Mouse (Mus musculus): ENCODE results near the gene Pam.
A peak's percentile ranks its signal among the peaks of the same experiment; 100 is the strongest.
"Not testable (repeated sequence)": the region's sequence is repeated elsewhere in the genome, so short reads cannot be mapped to it uniquely, and the experiment has no call there.

The Pam gene

GRCm38 (mm10) chr1:98029025-98029424, 66.4 kb downstream of the Pam start:
- DNase-seq = no peak

GRCm38 (mm10) chr1:98028468-98028867, 67.0 kb downstream of the Pam start:
- DNase-seq = no peak

DNA sequence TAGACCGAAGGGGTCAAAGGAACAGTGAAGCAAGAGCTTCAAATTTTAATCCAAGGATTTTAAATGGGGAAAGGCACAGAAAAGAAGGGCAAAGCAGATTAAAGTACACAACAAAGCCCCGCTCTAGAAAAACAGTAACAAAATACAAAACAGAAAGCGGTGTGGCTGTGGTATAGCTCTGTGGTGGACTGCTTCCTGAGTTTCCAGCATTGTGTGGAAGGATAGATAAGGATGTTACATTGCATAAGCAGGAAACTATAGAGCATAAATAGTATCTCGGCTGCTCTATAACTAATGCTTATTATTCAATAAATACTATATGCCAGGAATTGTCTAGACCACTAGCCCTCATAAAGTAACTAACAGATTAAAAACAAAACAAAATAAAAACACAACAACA, 67.5 kb downstream of the Pam start:
- DNase-seq = no peak

- DNase-seq = no peak
Observed at GRCm38 (mm10) chr1:98025924-98026640, 69.4 kb downstream of the Pam start.

- DNase-seq = no peak
Observed at GRCm38 (mm10) chr1:98023866-98024265, 71.6 kb downstream of the Pam start.

- no peak for DNase-seq
Observed at GRCm38 (mm10) chr1:98018987-98019386, 76.5 kb downstream of the Pam start.

- DNase-seq = no peak
Observed at GRCm38 (mm10) chr1:98016004-98016848, 79.2 kb downstream of the Pam start.

GRCm38 (mm10) chr1:98015564-98015963, 79.9 kb downstream of the Pam start:
- DNase-seq = no peak

GRCm38 (mm10) chr1:98002561-98003425, 92.7 kb downstream of the Pam start:
- DNase-seq = no peak

GRCm38 (mm10) chr1:97999465-97999864, 96.0 kb downstream of the Pam start:
- no peak for DNase-seq

DNA sequence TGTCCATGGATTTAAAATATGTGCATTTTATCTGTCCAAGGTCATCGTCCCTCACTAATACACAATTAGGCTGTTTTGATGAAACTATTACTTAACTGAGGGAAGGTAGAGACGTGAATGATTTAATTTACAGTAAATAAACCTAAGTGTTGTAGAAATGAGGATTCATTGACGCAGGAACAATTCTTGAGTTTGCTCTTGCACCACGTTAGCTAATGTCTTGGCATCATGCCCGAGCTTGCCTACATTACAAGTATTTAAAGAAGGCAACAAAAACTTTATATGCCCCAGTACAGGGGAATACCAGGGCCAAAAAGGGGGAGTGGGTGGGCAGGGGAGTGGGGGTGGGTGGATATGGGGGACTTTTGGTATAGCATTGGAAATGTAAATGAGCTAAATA, 96.5 kb downstream of the Pam start:
- DNase-seq = not testable (repeated sequence)

GRCm38 (mm10) chr1:97997088-97997487, 98.4 kb downstream of the Pam start:
- DNase-seq = no peak

GRCm38 (mm10) chr1:97991976-97992375, 103.5 kb downstream of the Pam start:
- DNase-seq = no peak

GRCm38 (mm10) chr1:97983189-97983588, 112.3 kb downstream of the Pam start:
- no peak for DNase-seq

DNA sequence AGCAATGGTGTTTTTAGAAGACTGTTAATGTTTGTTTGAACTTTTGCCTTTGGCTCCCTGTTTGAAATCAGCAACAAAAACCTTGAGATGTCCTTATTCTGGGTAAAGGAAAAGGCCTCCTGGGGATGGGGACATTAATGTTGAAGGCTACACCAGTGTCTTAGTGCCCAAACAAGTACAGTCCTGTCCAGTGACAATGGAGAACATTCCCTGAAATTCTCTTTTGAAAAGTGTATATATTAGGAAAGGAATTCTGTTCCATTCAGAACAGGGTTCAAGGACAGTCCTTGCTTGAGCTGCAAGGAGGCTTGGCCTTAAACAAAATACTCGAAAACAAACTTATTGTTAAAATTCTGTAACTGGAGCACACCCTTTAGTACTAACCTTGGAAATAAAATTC, 116.0 kb downstream of the Pam start:
- no peak for DNase-seq

DNA sequence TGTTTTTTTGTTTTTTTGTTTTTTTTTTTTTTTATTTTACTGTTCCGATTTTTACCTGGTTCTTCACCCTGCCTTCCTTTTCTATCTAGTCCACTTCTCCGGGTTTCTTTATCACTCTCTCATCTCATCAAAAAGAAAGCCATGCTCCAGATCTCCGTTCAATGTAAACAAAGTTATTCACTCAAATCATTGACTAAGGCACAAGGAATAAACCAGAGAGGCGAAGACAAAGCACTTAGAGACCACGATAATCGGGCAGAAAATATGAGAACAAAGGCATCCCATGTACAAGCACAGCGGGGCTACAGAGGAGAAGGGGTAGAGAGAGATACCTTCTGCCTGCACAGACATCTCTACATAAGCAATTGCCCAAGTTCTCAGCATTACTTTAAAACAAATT, 117.9 kb downstream of the Pam start:
- DNase-seq = no peak

GRCm38 (mm10) chr1:97976873-97977473, 118.5 kb downstream of the Pam start:
- DNase-seq = peak in 1 of 2 experiments; percentile 7

GRCm38 (mm10) chr1:97976072-97976471, 119.4 kb downstream of the Pam start:
- no peak for DNase-seq

DNA sequence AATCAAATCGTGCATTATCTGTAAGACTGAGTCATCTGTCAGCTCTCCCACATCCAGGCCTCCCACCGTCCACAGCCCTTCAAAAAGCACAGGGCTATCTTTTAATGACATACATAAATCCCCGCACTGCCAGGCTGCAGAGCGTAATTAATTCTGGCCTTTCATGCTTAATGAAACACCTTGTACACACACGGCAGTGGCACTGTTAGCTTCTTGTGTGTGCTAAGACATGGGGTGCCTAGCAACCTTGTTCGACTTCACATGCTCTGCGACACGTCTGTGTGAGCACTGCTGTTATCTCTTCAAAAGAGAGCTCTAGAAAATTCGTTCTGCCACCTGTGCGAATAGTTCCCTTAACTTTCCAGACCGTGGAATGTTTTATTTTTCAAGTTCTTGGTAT, 120.5 kb downstream of the Pam start:
- DNase-seq = no peak

DNA sequence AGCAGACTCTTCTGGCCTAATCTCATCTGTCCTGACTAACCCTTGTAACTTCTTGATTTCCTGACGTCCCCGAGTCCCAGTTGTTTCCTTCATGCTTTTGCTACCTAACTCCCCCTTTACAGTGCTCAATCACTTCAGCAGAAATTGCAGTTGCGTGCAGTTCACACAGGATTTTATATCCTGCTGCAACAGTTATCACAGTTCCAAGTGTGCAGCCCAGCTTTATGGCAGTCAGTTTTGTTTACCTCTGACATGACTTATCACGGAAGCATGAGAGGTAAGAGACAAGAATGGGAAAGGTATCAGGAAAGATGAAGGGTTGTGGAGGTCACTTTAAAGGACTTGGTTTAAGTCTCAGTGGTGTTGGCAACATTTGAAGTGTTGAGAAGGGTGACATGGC, 125.7 kb downstream of the Pam start:
- DNase-seq = no peak

GRCm38 (mm10) chr1:97963711-97964110, 131.7 kb downstream of the Pam start:
- DNase-seq = no peak

DNA sequence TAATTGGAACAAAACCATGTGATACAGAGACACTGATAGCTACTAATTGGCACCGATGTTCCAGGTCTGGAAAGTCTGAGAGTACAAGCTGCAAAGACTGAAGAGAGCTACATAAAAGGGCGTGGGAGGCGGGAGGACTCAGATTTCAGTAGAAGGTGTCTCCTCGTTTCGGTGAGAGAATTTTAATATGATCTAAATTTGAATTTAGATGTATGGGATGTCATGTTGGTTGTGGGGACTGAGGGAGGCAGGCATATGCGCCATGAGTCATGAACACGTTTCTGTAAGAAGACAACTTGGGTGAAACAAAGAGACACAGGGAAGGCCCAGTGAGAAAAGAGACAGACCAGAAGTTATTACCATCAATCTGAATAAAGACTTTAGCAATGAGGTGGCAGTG, 133.3 kb downstream of the Pam start:
- DNase-seq = no peak

- no peak for DNase-seq
Observed at GRCm38 (mm10) chr1:97960681-97961080, 134.8 kb downstream of the Pam start.
